Mouse (Mus musculus): Measurements from ENCODE around the gene Smim14.

The Smim14 gene

GRCm38 (mm10) chr5:65536068-65536465 lies 917 bp downstream of the Smim14 start:
- CTCF ChIA-PET, result interaction anchor here (0.5 to 4.5 kb wide), 16 partner anchors 10 to 1057 kb away, joined by 3 to 30 read pairs (median 4); partner anchors contain the start of gene Ugdh (in 1 of the 4)
- POLR2A ChIA-PET, result interaction anchor here (0.6 to 6.8 kb wide), 46 partner anchors 10 to 228 kb away, joined by 3 to 119 read pairs (median 5); partner anchors contain the start of genes Gm43552 (in 3 of the 4), Lias (in 3 of the 4), Rpl9 (in 3 of the 4) and Rfc1 (in 2 of the 4)

DNA sequence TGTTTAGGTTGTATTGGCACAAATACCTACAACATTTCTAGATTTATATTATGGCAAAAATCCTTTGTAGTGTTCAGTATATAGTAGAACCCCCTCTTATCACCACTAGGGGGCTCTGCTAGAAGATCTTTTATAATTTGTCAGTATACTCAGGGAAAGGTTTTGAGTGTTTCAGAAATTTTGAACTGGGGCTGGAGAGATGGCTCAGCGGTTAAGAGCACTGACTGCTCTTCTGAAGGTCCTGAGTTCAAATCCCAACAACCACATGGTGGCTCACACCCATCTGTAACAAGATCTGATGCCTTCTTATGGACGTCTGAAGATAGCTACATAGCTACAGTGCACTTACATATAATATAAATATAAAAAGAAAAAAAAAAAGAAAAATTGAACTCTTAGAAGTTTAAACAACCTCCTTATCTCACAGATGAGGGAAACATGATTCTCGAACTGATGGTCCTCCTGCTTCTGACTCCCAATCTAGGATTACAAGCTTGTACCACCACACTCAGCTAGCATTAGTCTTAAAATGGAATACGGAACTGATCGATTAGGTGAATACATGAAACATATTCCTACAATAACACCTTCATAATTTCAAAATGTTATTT lies 1.4 kb downstream of the Smim14 start:
- ChIA-PET POLR2A (interaction anchor here (0.7 to 6.8 kb wide), 38 partner anchors 10 to 229 kb away, joined by 3 to 119 read pairs (median 6); partner anchors contain the start of genes Lias (in 3 of the 4), Rpl9 (in 3 of the 4), Gm43552 (in 2 of the 4) and N4bp2 (in 1 of the 4)), CTCF (interaction anchor here (0.5 to 4.5 kb wide), 17 partner anchors 9 to 1057 kb away, joined by 3 to 30 read pairs (median 5); partner anchors contain the start of gene Ugdh (in 1 of the 4))

DNA sequence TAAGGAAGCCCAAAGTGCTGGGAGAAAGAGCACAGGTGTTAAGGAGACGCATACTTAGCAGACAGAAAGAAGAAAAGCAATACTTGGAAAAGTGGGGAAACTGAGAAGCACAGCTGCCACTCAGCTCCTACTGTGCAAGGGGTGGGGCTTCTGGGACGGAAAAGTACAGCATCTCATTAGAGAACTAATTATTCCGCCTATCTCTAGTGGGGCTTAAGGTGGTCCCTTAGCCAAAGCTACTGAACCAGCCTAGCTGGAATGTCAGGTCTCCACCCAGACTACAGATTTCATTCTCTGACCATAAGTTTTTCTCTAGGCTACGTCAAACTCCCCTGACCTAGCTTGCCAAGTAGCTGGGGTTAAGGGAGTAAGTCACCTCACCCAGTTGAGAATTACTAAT lies 2.5 kb downstream of the Smim14 start:
- POLR2A ChIA-PET, result interaction anchor here (0.6 to 6.8 kb wide), 17 partner anchors 9 to 224 kb away, joined by 3 to 119 read pairs (median 4); partner anchors contain the start of genes Lias (in 2 of the 4), Rpl9 (in 2 of the 4) and Gm43552 (in 1 of the 4)
- CTCF ChIA-PET, result interaction anchor here in 3 of 4 experiments (0.6 to 4.5 kb wide), 9 partner anchors 8 to 119 kb away, joined by 3 to 30 read pairs (median 3); partner anchors contain the start of gene Ugdh (in 1 of the 3)

GRCm38 (mm10) chr5:65531283-65531682 lies 5.7 kb downstream of the Smim14 start:
- POLR2A ChIA-PET, result interaction anchor here in 2 of 4 experiments (0.6 to 1.6 kb wide), 3 partner anchors 8 to 213 kb away, joined by 4 to 7 read pairs (median 4); partner anchors contain the start of genes Lias (in 1 of the 2) and Rpl9 (in 1 of the 2)
- CTCF ChIA-PET, result interaction anchor here in 1 of 4 experiments (0.7 kb wide), 1 partner anchor 48 kb away, joined by 8 read pairs; no protein-coding TSS in a partner anchor

- POLR2A ChIA-PET, result interaction anchor here (0.5 to 7.1 kb wide), 86 partner anchors 8 to 1505 kb away, joined by 3 to 119 read pairs (median 4); partner anchors contain the start of genes Gm43552 (in 4 of the 4), Lias (in 4 of the 4), Rpl9 (in 4 of the 4) and Smim14 (in 4 of the 4)
- CTCF ChIA-PET, result interaction anchor here (0.6 to 3.0 kb wide), 16 partner anchors 9 to 170 kb away, joined by 3 to 30 read pairs (median 4); partner anchors contain the start of genes Smim14 (in 2 of the 4), Ube2k (in 2 of the 4) and Gm43552 (in 1 of the 4)
These were observed 11.1 kb downstream of the Smim14 start for GRCm38 (mm10) chr5:65525674-65526443.

DNA sequence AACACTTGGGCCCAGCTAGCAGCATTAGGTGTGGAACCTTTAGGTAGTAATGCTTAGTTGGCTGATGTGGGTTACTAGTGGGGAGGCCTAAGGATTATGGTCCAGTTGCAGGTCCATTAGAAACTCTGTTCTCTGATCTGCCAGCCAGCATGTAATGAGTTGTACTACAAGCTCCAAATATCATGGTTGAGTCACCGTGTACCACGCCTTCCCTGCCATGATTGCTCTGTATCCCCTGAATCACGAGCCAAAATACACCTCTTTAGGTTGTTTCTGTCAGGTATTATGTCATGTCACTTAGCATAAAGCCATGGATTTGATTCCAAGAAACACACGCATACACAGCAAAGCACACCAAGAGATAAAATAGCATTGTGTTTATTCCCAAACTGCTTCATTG lies 12.2 kb downstream of the Smim14 start:
- CTCF ChIA-PET, result interaction anchor here (0.6 to 3.0 kb wide), 8 partner anchors 11 to 325 kb away, joined by 3 to 30 read pairs (median 6); partner anchors contain the start of genes Smim14 (in 2 of the 4) and Ube2k (in 2 of the 4)

GRCm38 (mm10) chr5:65521803-65522202 lies 15.2 kb downstream of the Smim14 start:
- ChIA-PET CTCF (interaction anchor here in 1 of 4 experiments (1.2 kb wide), 1 partner anchor 12 kb away, joined by 3 read pairs; no protein-coding TSS in a partner anchor), POLR2A (interaction anchor here in 2 of 4 experiments (0.6 to 7.1 kb wide), 7 partner anchors 9 to 168 kb away, joined by 3 to 119 read pairs (median 4); partner anchors contain the start of genes Lias (in 1 of the 2), Rpl9 (in 1 of the 2), Smim14 (in 1 of the 2) and Ube2k (in 1 of the 2))

More for the DNA sequence above, 12.2 kb downstream of the Smim14 start:
- POLR2A ChIA-PET, result interaction anchor here (0.6 to 7.1 kb wide), 36 partner anchors 9 to 292 kb away, joined by 3 to 119 read pairs (median 5); partner anchors contain the start of genes Smim14 (in 4 of the 4), Ube2k (in 4 of the 4), Lias (in 3 of the 4) and Rpl9 (in 3 of the 4)

DNA sequence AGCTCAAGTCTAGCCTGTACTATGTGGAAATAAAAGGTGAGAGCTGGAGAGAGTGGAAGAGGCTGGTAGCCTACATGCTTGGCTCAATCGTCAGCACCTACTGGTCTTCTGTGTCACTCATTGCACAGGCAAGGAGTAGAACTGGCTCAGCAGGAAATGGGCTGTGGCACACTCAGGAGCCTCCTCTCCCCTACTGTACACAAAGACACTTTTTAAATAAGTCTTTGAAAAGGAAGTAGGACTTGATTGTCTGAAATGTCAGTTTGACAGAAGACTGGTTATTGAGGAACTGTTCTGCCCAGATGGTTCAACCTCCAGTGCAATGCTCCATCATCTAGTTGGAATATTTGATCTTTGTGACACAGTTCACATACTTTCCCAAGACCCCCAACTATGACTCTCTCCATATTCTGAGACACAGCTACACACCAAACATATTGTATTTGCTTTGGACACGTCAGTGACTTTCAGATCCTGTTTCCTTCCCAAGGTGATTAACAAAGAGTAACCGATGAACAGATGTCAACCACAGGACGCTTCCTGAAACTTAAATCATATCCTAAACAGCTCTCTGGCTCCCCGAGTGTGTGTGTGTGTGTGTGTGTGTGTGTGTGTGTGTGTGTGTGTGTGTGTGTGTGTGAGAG lies 22.2 kb downstream of the Smim14 start:
- CTCF ChIA-PET, result interaction anchor here in 2 of 4 experiments (0.5 to 0.7 kb wide), 5 partner anchors 64 to 1649 kb away, joined by 4 to 9 read pairs (median 7); no protein-coding TSS in a partner anchor
- POLR2A ChIA-PET, result interaction anchor here (0.6 to 1.6 kb wide), 10 partner anchors 10 to 80 kb away, joined by 3 to 7 read pairs (median 4); partner anchors contain the start of genes Smim14 (in 1 of the 4) and Ube2k (in 1 of the 4)

DNA sequence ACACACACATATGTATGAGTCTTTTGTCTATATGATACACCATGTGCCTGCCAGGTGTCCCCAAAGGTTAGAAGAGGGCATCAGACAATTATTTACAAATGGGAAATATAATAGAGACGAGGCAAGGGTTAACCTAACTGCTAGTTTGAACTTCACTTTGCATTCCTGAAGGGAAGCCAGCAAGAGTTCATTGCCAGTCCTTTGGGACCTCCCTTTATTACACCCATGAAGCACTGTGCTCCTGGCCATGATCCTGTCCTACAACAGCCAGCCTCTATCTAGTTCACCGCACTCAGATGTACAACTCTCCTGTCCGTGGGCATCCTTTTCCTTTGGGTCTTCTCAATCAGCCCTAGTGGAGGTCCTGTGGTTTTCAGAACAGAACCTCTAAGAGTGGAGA lies 23.5 kb downstream of the Smim14 start:
- ChIA-PET CTCF (no interaction called here), POLR2A (interaction anchor here in 2 of 4 experiments (0.7 to 1.5 kb wide), 5 partner anchors 9 to 123 kb away, joined by 3 to 4 read pairs (median 3); partner anchors contain the start of genes Lias (in 1 of the 2) and Rpl9 (in 1 of the 2))

- CTCF ChIA-PET, result no interaction called here
- POLR2A ChIA-PET, result interaction anchor here in 1 of 4 experiments (2.7 kb wide), 1 partner anchor 17 kb away, joined by 7 read pairs; no protein-coding TSS in a partner anchor
These were observed 28.6 kb downstream of the Smim14 start for GRCm38 (mm10) chr5:65508395-65508794.

DNA sequence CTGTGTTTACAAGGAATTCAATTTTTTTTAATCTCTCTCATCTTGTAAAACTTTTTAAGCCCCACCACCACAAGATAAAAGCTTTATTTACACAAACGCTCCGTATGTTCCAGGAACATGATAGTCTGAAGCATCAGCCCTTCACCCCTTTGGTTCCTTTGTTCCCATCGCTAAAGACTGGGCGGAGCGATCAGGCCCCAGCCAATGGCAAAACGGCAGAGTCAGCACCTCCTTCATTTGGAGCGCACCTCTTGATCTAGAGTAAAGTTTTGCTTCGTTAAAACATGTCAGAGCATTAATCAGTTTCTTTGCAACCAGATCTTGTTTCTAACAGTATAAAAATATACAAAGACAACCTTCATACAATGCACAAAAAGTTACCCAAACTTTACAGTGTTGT lies 31.2 kb downstream of the Smim14 start:
- CTCF ChIA-PET, result no interaction called here
- POLR2A ChIA-PET, result interaction anchor here in 1 of 4 experiments (1.0 to 1.4 kb wide), 2 partner anchors 11 to 14 kb away, joined by 3 to 5 read pairs; no protein-coding TSS in a partner anchor

DNA sequence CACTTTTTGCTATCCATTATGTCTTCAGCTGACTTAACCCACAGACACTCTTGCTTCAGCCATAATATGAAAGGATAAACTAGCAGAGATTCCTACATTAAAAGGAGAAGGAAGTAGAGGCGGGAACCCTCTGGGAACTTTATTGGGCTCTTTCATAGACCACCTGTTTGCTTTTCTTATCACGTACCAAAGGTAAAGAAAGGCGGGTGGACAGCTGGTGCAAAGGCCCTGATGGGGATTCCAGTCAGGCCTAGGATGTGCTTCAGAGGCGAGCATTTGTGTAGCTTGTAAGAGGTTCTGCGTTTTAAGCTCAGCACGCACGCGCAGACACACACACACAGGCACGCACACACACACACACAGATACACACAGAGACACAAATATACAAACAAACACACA lies 35.6 kb downstream of the Smim14 start:
- POLR2A ChIA-PET, result interaction anchor here in 3 of 4 experiments (0.5 to 2.6 kb wide), 8 partner anchors 9 to 110 kb away, joined by 3 to 8 read pairs (median 5); partner anchors contain the start of genes Gm43552 (in 1 of the 3), Lias (in 1 of the 3), Rpl9 (in 1 of the 3) and Smim14 (in 1 of the 3)
- CTCF ChIA-PET, result interaction anchor here in 2 of 4 experiments (0.6 to 0.8 kb wide), 3 partner anchors 160 to 540 kb away, joined by 3 to 5 read pairs (median 3); no protein-coding TSS in a partner anchor

DNA sequence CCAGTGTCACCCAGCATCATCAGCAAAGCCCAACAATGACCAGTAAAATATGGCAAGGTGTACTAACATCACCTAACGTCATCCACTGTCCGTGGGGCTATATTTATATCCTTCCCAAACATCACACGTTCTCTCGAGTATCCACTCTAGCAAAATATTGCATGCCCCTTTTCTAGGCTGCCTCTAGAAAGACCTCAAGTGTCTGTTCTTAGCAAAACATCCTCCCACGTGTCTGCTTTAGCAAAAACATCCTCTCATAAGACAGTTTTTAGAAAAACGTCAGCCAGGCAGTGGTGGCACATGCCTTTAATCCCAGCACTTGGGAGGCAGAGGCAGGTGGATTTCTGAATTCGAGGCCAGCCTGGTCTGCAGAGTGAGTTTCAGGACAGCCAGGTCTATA lies 36.8 kb downstream of the Smim14 start:
- POLR2A ChIA-PET, result interaction anchor here in 2 of 4 experiments (1.2 to 2.1 kb wide), 2 partner anchors 8 to 11 kb away, joined by 3 to 7 read pairs; partner anchors contain the start of gene Gm43552 (in 1 of the 2)
- CTCF ChIA-PET, result no interaction called here

GRCm38 (mm10) chr5:65492716-65493531 lies 44.1 kb downstream of the Smim14 start, which contains the start of gene Gm43552:
Gene Gm43552, minus strand, starts transcription at chr5:65492833.
- ChIA-PET POLR2A (interaction anchor here (0.7 to 3.2 kb wide), 36 partner anchors 8 to 386 kb away, joined by 3 to 19 read pairs (median 5); partner anchors contain the start of genes Lias (in 3 of the 4), Rpl9 (in 3 of the 4), Ugdh (in 3 of the 4) and Smim14 (in 2 of the 4)), CTCF (interaction anchor here in 2 of 4 experiments (1.0 to 1.9 kb wide), 3 partner anchors 26 to 342 kb away, joined by 3 to 5 read pairs (median 3); no protein-coding TSS in a partner anchor)
